8 mouse cellular contexts compared by ENCODE assay signal in genomic region chr3:20154531-20155367, GRCm38 (mm10). TPM values are rescaled to one million over a fixed set of nuclear protein-coding genes. Genes with fewer than 3 reads are reported as not detected.
DNase-seq lines count a peak whose midpoint lies in the region; ATAC-seq and TF ChIP-seq lines count a peak whose summit lies in the region.

Gene Gyg (minus strand): TSS chr3:20155317.

- H3K9me3 ChIP-seq in embryonic facial prominence, embryonic 15.5 days (replicated peaks) = 0 out of 2 replicates have a peak, but pooled peaks cover 5% of the 10 kb centered on the region

- TF ChIP-seq CTCF in liver, adult 2 months (IDR thresholded peaks at IDR 0.05; ENCODE audit: low read depth, low read length) = peak; percentile 20; the same call in 1 of the 2 replicates

- H3K27ac ChIP-seq in embryonic facial prominence, embryonic 15.5 days (replicated peaks) = 0 out of 2 replicates have a peak within 1 kb of the TSS, but pooled peaks have one; percentile 9
- H3K27ac ChIP-seq in liver, adult 2 months (replicated peaks; ENCODE audit: insufficient read depth, low read depth, low read length) = no peak within 1 kb of the TSS

- 1% methylated on average over 72 of the region's 73 CpGs for WGBS in embryonic facial prominence, embryonic 15.5 days
- WGBS in liver, adult 2 months = 1% methylated on average over 73 of the region's 73 CpGs

- no peaks in the 10 kb centered on the region for H3K27me3 ChIP-seq in embryonic facial prominence, embryonic 15.5 days
- H3K27me3 ChIP-seq in liver, adult 2 months (ENCODE audit: control insufficient read depth, insufficient read depth, low read length) = no peaks in the 10 kb centered on the region

- ATAC-seq in embryonic facial prominence, embryonic 15.5 days (ENCODE audit: insufficient number of reproducible peaks, low FRiP score, low TSS enrichment, low read depth) = peak; percentile 91
- ATAC-seq in monocyte, adult 5-6 weeks (replicated peaks; ENCODE audit: insufficient number of reproducible peaks, low FRiP score, low TSS enrichment, poor library complexity, severe bottlenecking) = peak; percentile 56

- no peaks in the 10 kb centered on the region for H3K79me2 ChIP-seq in liver, adult 2 months (ENCODE audit: control insufficient read depth, insufficient read depth, low read length)

- H3K36me3 ChIP-seq in embryonic facial prominence, embryonic 15.5 days = no peaks in the 10 kb centered on the region
- peaks cover 6% of the 10 kb centered on the region; the same call in 1 of the 2 replicates for H3K36me3 ChIP-seq in liver, adult 2 months (ENCODE audit: control insufficient read depth, insufficient read depth, low read length)

- H3K4me1 ChIP-seq in embryonic facial prominence, embryonic 15.5 days = 0 out of 2 replicates have a peak, but pooled peaks cover 3% of the 10 kb centered on the region
- no peaks in the 10 kb centered on the region for H3K4me1 ChIP-seq in liver, adult 2 months (ENCODE audit: control insufficient read depth, insufficient read depth, low read length)

- H3K4me3 ChIP-seq in embryonic facial prominence, embryonic 15.5 days (replicated peaks) = peak within 1 kb of the TSS; percentile 67
- peak within 1 kb of the TSS; percentile 96 for H3K4me3 ChIP-seq in liver, adult 2 months (ENCODE audit: insufficient read depth, low read depth, low read length)

- TF ChIP-seq POLR2A in liver, adult 2 months (IDR thresholded peaks at IDR 0.05; ENCODE audit: extremely low read depth, insufficient read depth, low read length) = 0 out of 2 replicates have a peak, but pooled peaks have one; percentile 20

- H3K4me2 ChIP-seq in embryonic facial prominence, embryonic 15.5 days (replicated peaks) = peak within 1 kb of the TSS; percentile 81

- DNase-seq in 416B (ENCODE audit: low read depth) = peak; percentile 78
- DNase-seq in adrenal gland, postnatal 4 days (ENCODE audit: low spot score in 2 of 2) = peak; percentile 18 to 24
- peak; percentile 68 to 70 for DNase-seq in heart, adult 9 months (ENCODE audit: low spot score in 2 of 2)
- peak; percentile 64 for DNase-seq in kidney, adult 9 months
- peak; percentile 45 for DNase-seq in liver, adult 2 months (ENCODE audit: extremely low read depth, low read depth, low spot score)
- peak; percentile 55 to 64 for DNase-seq in spleen, postnatal 36 days (ENCODE audit: low spot score in 2 of 2)

- peak within 1 kb of the TSS; percentile 61 for H3K9ac ChIP-seq in embryonic facial prominence, embryonic 15.5 days
- peak within 1 kb of the TSS; percentile 94 for H3K9ac ChIP-seq in liver, adult 2 months (ENCODE audit: low read depth, low read length)

RNA-seq across cellular contexts. Expression of gene Gyg, which starts in this region (rescaled TPM):
- total RNA-seq in adrenal gland, postnatal 4 days (2021) = 10 to 100 TPM; 68.3 to 70.2 TPM
- polyA plus RNA-seq in embryonic facial prominence, embryonic 15.5 days (2015; fragmentation: Nextera tagmentation; extraction: Ambion mirVana) = 39.1 and 41.8 TPM in 2 replicates
- total RNA-seq in liver, adult 2 months (2014; rRNA removed) = 6.1 and 6.6 TPM in 2 replicates
- 4.4 and 4.5 TPM in 2 replicates for polyA plus RNA-seq in liver, adult 2 months (2012; rRNA removed)
- 43.3 to 50.7 TPM (median 50.6 TPM) in 3 replicates for total RNA-seq in monocyte, adult 5-6 weeks (2017)

Comparison
In these comparisons a context has a peak if more than half of its experiments do, and no peak if none do; other contexts are left out.
1. DNase-seq: peak in every context shown above with its lines; median percentile 78 in 416B; 69 in heart, adult 9 months; 64 in kidney, adult 9 months; 60 in spleen, postnatal 36 days; 45 in liver, adult 2 months; 21 in adrenal gland, postnatal 4 days.